Mouse (Mus musculus) CH12F3 (cell line): Measurements from ENCODE around the gene Rtn4.

ENCODE experiments used
- in situ Hi-C: fragments of 300-500 bp; cut with MboI; formaldehyde crosslinking; loops from 2 replicates; pipeline ENCODE4 v1.14.3; 2020; ENCODE audit warnings: low sequenced_read_pairs

Rtn4 gene

GRCm38 (mm10) chr11:29706845-29707244, 14.1 kb downstream of the Rtn4 start:
- in situ Hi-C loops: loop anchor here (25.0 kb wide), 2 partner anchors 355 to 505 kb away; no protein-coding TSS in a partner anchor

DNA sequence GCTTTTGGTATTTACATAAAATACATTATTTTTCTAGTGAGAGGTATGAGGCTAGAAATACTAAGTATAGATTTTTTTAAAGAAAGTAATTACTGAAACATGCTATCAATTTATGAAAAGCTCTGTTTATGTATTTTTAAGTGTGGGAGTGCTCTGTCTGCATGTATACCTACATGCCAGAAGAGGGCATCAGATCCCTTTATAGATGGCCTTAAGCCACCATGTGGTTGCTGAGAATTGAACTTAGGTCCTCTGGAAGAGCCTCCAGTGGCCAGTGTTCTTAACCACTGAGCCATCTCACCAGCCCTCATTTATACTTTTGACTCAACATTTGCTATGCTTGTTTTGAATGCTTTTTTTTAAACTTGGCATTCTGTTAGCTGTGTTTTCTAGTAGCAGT, 16.8 kb downstream of the Rtn4 start:
- in situ Hi-C loops: loop anchor here (25.0 kb wide), 2 partner anchors 353 to 503 kb away; no protein-coding TSS in a partner anchor

- in situ Hi-C loops: loop anchor here (5.0 to 25.0 kb wide), 3 partner anchors 168 to 498 kb away; no protein-coding TSS in a partner anchor
Measured at GRCm38 (mm10) chr11:29714114-29714513, 21.4 kb downstream of the Rtn4 start.

- in situ Hi-C loops: loop anchor here (5.0 to 25.0 kb wide), 3 partner anchors 168 to 498 kb away; no protein-coding TSS in a partner anchor
Measured at GRCm38 (mm10) chr11:29714789-29715188, 22.0 kb downstream of the Rtn4 start.

DNA sequence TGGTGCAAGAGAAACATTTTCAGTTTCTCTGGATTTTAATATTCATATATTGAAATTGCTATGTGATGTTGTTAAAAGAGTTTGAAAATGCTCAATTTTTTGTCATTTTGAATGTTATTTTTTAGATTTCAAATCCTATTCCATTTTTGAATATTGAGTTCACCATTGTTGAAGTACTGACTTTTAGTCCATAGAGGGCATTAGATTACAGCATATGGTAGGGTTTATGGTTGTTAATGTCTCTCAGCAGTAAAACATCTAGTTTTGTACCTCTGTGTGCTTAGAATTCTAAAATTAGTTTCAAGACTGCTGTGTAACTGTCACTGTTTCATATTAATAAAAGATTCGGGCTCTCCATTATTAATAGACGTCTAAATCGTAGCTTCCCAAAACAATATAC, 22.8 kb downstream of the Rtn4 start:
- in situ Hi-C loops: loop anchor here (25.0 kb wide), 2 partner anchors 347 to 497 kb away; no protein-coding TSS in a partner anchor

- in situ Hi-C loops: loop anchor here (25.0 kb wide), 2 partner anchors 344 to 494 kb away; no protein-coding TSS in a partner anchor
Measured at GRCm38 (mm10) chr11:29718541-29718940, 25.8 kb downstream of the Rtn4 start.

DNA sequence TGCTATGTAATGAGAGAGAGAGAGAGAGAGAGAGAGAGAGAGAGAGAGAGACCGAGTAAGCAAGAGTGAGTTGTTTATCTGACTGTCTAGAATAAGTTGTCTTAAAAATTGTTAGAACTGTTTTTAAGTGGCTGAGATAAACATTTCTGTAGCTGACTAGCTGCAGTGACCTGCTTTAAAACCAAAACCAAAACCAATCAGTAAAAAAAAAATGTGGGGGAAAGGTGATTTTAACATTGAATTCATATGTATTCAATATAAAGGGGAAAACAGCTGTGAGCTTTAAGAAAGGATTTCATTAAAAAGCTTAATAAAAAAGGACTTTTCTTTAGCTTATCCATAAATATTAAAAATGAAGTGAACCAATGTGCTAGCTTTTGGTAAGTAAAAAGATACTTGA, 26.9 kb downstream of the Rtn4 start:
- in situ Hi-C loops: loop anchor here (25.0 kb wide), 2 partner anchors 343 to 493 kb away; no protein-coding TSS in a partner anchor

GRCm38 (mm10) chr11:29724213-29724612, 31.5 kb downstream of the Rtn4 start:
- in situ Hi-C loops: loop anchor here (25.0 kb wide), 2 partner anchors 338 to 488 kb away; no protein-coding TSS in a partner anchor

DNA sequence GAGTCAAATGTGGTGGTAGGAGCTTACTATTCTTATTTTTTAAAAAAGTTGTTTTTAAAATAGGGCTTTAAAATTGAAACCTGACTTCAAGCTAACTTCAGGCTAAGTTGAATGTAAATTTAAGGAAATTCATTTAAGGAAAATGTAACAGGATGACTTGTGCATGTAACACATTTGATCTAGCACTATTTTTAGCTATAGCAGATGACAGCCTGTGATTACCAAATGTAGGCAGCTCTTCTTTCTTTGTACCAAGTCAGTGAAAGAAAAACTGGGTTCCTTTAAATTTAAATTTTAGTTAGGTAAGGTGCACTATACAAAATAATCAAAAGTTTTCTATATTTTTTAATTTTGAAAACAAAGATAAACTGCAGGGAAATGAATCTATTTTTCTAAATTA, 32.4 kb downstream of the Rtn4 start:
- in situ Hi-C loops: no loop called here

- in situ Hi-C loops: no loop called here
Measured at GRCm38 (mm10) chr11:29725610-29726009, 32.9 kb downstream of the Rtn4 start.

DNA sequence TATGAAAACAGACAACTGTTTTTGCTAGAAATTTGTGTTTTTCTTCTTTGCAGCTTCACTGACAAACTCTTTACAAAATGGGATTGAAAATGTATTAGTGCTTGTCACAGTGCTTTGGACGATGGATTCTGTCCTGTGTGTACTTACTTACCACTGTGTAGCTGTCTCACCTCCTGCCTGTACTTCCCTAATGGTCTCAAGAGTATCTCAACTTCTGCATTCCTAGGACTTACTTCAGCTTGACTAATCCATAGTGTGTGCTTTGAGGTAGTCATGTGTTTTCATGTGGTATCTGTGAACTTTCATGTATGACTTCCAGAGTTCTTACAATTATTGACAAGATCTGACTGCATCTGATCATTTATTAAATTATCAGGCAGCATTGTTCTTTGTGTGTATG, 35.2 kb downstream of the Rtn4 start:
- in situ Hi-C loops: no loop called here

DNA sequence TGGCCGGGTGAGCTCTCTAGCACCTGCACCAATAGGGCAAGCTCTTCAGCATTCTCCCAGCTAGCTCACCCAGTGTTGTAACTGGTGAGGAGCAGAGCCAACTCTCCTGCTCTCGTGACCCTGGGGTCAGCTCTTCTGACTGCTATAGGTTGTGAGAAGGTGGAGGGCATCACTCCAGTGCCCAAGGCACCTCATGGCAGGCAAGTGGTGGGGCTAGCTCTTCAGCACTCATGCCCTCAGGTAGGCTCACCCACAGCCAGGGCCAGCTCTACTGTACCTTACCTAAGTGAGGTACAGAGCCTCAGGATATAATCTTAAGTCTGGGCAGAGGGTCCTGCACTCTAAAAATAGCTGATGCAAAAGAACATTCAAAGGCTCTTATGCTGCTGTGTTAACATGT, 47.0 kb downstream of the Rtn4 start:
- in situ Hi-C loops: no loop called here

DNA sequence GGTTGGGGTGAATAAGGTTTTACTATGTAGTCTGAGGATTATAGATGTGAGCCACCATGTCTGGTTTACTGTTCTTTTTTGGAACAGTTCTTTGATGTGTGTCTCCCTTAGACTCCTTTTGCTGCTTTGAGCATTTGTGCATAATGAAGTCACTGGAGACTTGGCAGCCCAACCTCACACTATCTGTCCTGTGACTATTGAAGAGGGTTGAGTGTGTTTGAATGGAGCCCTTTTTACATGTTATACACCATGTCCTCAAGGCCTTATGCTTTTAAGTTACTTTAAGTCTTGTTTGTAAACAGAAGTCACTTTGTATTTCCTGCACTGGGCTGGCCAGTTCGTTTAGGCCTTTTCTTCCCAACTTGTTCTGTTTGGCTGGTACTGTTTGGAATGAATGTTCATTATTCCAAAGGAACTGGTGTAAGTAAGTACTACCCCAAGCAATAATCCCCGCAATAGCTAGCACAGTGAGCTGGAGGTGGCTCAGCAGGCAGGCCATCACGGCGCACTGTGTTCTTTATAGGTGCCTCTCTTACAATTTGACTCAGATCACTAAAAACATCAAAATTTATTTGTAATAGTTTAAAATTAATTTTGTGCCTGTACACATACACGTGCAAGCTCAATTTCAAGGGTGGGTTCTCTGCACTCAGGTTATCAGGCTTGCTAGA, 52.1 kb downstream of the Rtn4 start:
- in situ Hi-C loops: no loop called here

- in situ Hi-C loops: no loop called here
Measured at GRCm38 (mm10) chr11:29745513-29745912, 52.8 kb downstream of the Rtn4 start.

GRCm38 (mm10) chr11:29746203-29746602, 53.5 kb downstream of the Rtn4 start:
- in situ Hi-C loops: no loop called here

DNA sequence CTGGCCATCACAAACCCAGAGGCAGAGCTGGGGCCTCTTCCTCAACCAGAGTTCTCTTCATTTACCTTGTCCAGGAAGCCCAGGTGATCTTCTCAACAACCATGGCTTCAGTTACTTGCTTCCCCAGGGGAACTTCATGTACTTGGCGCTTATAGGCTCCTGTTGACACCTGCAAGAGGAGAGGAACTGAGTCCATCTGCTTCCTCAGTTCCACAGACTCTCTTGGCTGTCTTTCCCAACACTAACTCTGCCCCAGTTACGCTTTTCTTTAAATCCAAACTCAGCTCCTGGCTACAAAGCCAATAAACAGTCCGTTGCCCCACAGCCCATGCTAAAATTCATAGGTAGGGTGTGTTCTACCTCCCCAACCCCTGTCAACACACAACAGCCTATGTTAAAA, 54.6 kb downstream of the Rtn4 start:
- in situ Hi-C loops: no loop called here

GRCm38 (mm10) chr11:29747881-29748280, 55.1 kb downstream of the Rtn4 start:
- in situ Hi-C loops: no loop called here

GRCm38 (mm10) chr11:29748750-29749467, 56.2 kb downstream of the Rtn4 start:
- in situ Hi-C loops: no loop called here

GRCm38 (mm10) chr11:29749468-29749829, 56.7 kb downstream of the Rtn4 start:
- in situ Hi-C loops: no loop called here

DNA sequence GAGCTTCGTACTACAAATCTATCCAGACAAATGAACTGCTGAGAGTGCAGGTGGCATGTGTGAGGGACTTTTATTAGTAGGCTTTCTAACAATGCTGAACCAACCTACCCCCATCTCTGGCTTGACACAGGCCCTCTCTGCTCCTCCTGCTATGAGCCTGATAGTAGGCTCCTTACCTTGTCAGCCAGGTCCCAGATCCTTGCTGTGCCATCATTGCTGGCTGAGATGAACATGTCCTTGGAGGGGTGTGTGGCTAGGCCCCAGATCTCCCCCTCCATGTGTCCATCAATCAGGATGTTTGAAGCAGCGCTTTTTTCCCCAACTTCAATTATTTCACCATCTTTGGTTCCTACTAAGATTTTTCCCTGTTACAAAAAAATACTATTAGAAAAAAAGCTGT, 58.3 kb downstream of the Rtn4 start:
- in situ Hi-C loops: no loop called here

DNA sequence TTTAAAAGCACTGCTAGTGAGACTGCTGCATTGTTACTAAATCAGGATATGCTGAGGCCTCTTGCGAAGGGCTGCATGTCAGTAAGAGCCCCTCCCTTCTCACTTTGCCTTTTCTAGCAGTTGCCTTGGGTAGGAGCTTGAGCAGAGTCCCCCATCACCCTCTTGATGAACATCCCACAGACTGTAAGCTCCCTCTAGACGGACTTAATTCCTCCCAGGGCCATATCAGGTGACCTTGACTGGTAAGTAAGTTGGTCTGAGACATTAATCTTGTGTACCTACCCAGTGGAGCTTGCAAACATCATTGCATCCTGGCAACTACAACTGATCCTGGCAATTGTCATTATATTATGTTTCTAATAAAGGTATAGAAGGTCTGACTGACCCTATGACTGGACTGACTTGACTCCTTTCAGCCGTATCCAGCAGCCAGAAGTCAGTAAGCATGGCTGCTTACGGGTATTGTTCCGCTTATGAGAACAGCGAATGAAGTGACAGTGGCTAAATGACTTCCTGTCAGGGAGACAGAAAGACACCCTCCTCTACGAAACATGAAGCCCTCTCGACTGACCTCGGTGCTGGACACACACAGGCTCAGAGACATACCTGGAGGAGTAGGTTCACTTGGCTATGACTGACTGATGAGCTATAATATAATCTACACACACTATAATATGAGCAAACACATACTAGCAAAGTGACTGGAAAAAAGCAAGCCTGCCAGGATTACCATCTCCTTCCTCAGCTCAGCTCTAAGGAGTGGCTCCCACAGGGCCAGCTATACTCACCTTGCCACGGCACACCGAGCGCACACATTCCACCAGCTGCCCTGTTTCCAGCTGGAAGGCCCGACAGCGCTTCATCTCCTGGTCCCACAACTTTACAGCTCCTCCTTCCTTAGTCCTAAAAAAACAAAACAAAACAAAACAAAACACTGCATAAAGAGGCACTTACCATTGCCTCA, 59.2 kb downstream of the Rtn4 start:
- in situ Hi-C loops: no loop called here
